Mouse (Mus musculus) spleen, adult 12 weeks (tissue): ENCODE results near the gene Osbpl9.
A peak's percentile ranks its signal among the peaks of the same experiment; 100 is the strongest.

Source experiments
- DNase-seq: peaks from one replicate; pipeline ENCODE4 v3.0.0; 2022; ENCODE audit warnings: low spot score

Osbpl9 gene

DNA sequence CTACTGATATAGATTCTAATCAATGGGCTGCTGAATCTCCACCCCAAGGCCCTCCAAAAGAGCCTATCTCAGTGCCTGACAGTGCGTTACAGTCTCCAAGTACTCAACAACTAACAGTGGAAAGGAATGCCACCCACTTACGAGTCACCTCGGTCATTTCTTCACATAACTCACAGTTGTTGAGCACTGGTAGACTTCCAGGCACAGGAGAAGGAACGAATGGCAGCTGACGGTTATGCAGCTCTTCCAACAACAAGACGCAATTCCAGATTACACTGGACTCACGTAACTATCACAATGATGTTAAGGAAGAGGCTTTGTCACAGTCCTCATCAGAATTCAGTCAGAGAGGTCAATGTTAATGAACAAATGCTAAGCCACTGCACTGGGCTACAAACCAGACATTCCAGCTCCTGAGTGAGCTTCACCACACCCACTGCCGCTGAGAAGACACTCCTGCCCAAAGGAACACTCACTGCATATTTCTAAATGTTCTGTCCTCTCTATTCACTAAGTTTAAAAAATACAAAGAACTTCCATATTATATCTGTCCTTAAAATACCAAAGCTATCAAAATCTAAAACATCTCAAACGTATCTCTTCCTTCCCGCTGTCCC, 70.7 kb downstream of the Osbpl9 start:
- DNase-seq: no peak

GRCm38 (mm10) chr4:109128971-109129370, 73.1 kb downstream of the Osbpl9 start:
- DNase-seq: no peak

DNA sequence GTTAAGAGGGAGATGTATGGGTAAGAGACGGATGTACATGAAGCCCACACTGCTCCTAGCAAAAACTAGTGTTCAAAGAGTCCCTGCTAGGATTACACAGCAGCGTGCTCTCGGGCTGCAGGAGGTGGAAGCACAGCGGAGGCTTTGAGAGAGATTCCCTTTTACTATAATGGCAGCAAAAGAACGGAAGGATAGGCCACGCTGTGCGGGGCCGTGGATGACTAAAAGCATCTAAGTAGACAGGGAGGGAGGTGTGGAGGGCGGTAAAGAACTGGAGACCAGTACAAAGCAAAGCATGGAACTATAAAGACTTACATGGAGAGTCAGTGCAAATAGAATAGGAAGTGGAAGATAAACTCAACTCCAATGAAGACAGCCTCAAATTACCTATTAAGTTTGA, 74.1 kb downstream of the Osbpl9 start:
- DNase-seq: no peak

DNA sequence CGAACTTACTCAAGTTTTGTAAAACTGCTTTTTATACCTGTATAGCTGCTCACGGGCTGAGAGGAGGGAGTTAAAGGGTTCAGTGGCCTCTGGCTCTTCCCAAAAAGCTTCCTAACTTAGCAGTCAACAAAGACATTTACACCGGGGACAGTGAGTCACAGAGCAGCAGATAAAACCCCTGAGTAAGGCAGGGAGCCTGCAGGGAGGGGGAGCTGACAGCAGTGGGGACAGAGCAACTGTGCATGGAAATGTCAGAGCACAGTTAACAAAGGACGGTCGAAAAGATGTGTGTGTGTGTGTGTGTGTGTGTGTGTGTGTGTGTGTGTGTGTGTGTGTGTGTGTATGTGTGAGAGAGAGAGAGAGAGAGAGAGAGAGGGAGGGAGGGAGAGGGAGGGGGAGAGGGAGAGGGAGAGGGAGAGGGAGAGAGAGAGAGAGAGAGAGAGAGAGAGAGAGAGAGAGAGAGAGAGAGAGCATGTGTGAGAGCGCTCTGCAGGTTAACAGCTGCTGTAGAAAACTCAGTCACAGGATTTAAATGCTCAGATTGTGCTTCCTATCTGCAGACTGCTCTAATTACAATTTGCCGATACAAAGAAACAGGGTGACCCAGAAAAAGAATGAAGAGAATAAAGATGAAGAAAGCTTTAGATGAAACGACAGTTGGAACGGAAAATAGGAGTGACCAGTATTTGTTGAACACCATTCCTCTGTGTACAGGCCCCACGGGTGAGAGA, 75.1 kb downstream of the Osbpl9 start:
- DNase-seq: no peak

DNA sequence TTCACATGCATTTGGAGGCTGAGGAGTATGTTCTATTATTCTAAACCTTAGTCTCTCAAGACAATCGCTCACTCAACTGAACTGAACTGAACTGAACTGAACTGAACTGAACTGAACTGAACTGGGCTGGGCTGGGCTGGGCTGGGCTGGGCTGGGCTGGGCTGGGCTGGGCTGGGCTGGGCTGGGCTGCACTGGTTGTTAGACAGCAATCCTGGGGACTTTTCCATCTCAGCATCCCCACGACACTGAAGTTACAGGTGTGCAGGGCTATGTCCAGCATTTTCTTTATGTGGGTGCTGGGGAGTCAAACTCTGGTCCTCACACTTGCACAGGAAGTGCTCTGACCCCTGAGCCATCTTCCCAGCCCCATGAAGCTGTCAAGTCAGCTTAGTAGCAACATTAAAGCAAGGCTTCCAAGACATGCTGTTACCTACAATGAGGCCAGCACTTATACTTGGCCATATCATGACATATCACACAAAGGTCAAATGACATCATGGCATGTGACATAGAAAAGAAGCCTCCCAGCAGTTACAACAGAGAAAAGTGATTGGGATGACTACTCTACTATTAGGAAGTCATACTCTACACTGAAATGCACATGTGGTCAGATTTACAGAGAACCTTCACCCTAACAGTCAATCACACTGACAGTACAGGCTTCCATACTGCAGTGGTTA, 76.2 kb downstream of the Osbpl9 start:
- no peak for DNase-seq

GRCm38 (mm10) chr4:109122830-109123555, 79.1 kb downstream of the Osbpl9 start:
- DNase-seq: no peak

DNA sequence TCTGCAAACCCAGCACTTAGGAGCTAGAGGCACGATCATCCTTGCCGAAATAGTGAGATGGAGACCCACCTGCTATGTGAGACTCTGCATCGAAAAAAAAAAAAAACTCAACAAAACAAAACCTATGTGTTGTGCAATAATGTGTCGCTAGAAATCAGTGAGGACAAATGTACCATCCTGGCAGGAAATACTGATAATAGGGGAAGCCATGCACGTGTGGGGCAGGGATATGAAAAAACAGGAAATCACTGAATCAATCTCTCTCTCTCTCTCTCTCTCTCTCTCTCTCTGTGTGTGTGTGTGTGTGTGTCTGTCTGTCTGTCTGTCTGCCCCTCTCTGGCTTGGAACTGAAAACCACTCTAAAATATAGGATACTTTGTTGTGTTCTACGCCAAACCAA, 81.3 kb downstream of the Osbpl9 start:
- no peak for DNase-seq

- no peak for DNase-seq
Measured at GRCm38 (mm10) chr4:109119641-109120125, 82.4 kb downstream of the Osbpl9 start.

DNA sequence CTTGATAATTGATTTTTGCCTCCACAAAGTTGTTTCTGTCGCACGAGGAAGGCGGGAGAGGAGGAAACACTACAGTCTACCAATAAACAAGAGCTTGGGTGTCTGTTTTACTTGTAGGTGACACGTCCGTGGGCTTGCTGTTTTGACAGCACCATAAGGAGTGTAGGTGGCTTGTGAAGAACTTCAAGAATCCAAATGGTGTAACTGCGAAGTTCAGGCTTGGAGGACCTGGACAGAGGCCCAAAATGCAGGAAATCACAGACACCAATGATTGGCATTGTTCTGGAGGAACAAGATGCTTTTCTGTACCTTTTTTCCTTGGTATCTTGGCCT, 83.8 kb downstream of the Osbpl9 start:
- no peak for DNase-seq

DNA sequence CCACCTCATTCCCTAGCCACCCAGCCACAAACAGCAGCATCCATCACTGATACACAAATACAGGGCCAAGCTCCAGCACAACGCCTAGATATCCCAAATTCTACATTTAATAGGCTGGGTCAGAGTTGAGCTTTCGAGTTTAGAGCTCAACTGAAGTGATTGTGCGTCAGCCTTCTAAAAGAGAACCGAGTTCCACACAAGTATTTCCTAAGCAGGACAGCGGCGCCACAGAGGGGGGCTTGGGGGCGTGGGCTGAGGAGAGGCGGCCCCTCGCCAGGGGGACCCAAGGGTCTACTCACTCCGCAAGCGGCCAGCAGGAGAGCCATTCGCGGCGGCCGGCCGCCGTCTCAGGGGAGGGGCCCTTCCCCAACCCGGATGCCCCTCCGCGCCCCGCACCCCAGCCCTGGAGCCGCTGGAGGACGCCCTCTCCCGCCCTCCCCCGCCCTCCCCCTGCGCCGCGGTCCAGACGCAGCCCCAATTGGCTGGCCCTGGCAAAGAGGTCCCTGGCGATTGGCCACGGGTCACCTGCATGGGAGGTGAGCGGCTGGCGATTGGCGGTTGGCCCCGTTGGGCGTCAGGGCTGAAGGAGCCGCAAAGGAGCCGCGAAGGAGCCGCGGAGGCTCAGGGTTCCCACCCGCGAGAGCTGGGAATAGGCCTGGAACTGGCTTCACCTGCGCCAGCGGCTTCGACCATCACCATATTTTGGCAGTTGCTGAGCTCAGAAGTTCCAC, 84.3 kb downstream of the Osbpl9 start:
- peak; percentile 86 for DNase-seq

DNA sequence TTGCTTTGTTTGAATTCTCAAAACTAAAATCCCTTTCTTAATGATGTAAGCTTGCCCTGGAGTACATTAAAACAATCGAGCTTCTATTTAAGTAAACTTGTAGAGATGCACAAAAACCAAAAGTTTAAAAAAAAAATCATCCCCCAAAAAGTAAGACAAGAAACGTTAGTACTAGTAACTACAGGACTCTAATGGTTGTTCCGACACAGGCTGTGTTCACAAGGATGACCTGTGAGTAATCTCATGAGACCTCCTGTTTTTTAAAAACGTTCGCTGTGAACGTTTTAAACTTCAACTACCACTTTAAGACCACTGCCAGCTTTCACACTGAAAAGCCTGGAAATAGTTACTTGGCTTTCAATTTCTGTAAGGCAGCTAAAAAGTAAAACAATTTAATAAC, 85.1 kb downstream of the Osbpl9 start:
- no peak for DNase-seq

GRCm38 (mm10) chr4:109116494-109116893, 85.6 kb downstream of the Osbpl9 start:
- DNase-seq: no peak

DNA sequence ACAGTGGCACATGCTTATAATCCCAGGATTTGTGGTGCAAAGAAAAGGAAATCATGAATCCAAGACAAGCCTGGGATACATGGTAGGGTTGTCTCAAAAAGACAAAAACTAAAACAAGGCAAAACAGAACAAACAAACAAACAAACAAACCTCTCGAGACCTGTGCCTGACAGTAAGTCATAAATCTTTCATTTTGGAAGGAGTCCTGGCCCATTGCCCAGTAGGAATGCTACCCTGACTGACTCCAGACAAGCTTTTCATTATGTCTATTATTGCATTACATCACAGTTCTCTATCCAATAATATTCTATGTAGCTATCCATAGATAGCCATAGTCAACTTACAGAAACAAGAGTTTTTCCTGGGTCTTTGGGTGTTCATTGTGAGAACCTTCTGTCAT, 86.3 kb downstream of the Osbpl9 start:
- DNase-seq: no peak

DNA sequence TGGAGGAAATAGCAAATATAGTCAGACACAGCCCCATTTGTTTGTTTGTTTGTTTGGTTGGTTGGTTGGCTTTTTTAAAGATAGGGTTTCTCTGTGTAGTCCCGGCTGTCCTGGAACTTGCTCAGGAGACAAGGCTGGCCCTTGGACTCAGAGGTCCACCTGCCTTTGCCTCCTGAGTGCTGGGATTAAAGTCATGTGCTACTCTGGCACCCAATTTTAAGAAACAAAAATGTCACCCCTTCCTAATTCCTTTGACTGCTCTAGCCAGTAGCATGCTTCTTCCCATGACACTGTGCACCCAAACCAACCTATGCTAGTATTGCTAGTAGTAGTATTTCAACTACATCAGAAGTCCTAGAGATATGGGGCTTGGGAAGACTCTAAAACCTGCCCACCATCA, 87.8 kb downstream of the Osbpl9 start:
- no peak for DNase-seq

- DNase-seq: no peak
Measured at GRCm38 (mm10) chr4:109112915-109113505, 89.1 kb downstream of the Osbpl9 start.

GRCm38 (mm10) chr4:109110978-109111377, 91.1 kb downstream of the Osbpl9 start:
- DNase-seq: no peak

DNA sequence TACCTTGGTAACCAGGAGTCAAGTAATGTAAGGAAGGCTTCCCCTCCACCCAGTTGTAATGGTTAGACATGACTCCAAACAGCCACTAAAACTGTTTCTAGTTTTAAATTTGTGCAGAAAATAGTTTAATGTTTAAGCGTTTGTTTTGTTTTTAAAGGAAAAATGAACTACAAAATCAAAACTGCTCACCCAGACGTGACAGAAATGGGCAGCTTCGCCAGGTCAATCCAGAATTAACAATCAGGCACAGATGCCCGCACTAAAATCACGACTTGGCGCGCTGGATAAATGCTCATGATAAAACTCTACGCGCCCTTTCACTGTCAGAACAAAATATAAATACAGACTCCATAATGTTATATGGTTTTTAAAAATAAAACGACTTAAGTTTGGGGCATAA, 92.4 kb downstream of the Osbpl9 start:
- DNase-seq: no peak

- no peak for DNase-seq
Measured at GRCm38 (mm10) chr4:109109012-109109411, 93.1 kb downstream of the Osbpl9 start.

DNA sequence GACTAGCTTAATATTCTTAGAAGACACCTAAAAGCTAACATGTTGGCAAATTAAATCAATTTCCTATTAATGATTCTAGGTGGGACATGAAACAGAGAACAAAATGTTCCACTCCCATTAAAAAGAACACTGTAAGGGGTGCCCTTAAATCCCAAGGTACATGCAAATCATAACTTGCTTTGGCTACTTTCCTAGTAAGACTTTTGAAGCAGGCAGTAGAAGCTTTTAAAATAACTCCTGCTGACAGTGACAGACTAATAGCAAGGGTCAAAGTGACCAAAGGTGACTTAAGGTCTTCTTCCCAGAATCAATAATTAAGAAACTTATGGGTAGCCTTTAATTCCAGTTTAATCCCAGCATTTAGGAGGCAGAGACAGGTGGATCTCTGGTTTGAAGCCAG, 95.5 kb downstream of the Osbpl9 start:
- no peak for DNase-seq

- no peak for DNase-seq
Measured at GRCm38 (mm10) chr4:109106034-109106433, 96.0 kb downstream of the Osbpl9 start.

DNA sequence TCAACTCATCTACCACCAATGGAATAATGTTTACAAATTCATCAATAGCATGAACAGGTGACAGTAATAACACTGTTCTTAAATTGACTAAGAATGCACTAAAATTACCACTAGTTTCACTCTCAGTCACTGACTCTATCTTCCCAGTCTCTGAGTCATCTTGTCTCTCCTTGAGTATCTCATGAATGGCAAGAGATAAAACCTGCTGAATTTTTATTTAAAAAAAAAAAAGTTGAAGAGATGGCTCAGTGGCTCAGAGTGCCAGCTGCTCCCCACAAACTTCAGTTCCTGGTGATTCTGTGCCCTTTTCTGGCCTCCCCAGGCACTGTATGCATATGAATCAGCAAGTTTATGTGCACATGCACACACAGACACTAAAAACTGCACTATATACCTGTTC, 96.8 kb downstream of the Osbpl9 start:
- no peak for DNase-seq
